ENCODE assay signal across 9 mouse cellular contexts in genomic region chr13:43250653-43251052, GRCm38 (mm10). TPM values are rescaled to one million over a fixed set of nuclear protein-coding genes. Genes with fewer than 3 reads are reported as not detected.
A peak's percentile ranks its signal among the peaks of the same experiment; 100 is the strongest.
DNase-seq lines count a peak whose midpoint lies in the region; ATAC-seq and TF ChIP-seq lines count a peak whose summit lies in the region.
"Had no signal": no experiment of that assay in that cellular context is flagged by ENCODE, and none has a peak within 500 bp of the region (broad histone marks: within the 10 kb centered on the region; RNA-seq: fewer than 3 reads in every experiment).

No protein-coding gene starts in this region.

- no peak for TF ChIP-seq POLR2A in thymus, adult 2 months (IDR thresholded peaks at IDR 0.05; ENCODE audit: control insufficient read depth, extremely low read depth, insufficient read depth, low read length, poor library complexity)

- 90% methylated on average over 6 of the region's 6 CpGs for WGBS in hindbrain, embryonic 15.5 days
- WGBS in hindbrain, embryonic 14.5 days, result 91% methylated on average over 6 of the region's 6 CpGs
- WGBS in embryonic facial prominence, embryonic 15.5 days, result 77% methylated on average over 6 of the region's 6 CpGs
- 9% methylated on average over 6 of the region's 6 CpGs for WGBS in thymus, adult 2 months

- no peak overlapping the region for H3K9ac ChIP-seq in hindbrain, embryonic 15.5 days
- H3K9ac ChIP-seq in hindbrain, embryonic 14.5 days, result no peak overlapping the region
- no peak overlapping the region for H3K9ac ChIP-seq in embryonic facial prominence, embryonic 15.5 days

- no peak for DNase-seq in hindbrain, embryonic 14.5 days (ENCODE audit: low spot score)
- DNase-seq in lung, postnatal 25 days (ENCODE audit: low spot score), result peak; percentile 60
- peak; percentile 49 for DNase-seq in thymus, adult 2 months
- no peak for DNase-seq in c-Kit-positive CD71-positive TER-119-positive erythroid progenitor cells, embryonic 14.5 days (ENCODE audit: low spot score)
- no peak for DNase-seq in adrenal gland, adult 18-20 months (ENCODE audit: low spot score in 2 of 2)
- DNase-seq in frontal cortex, postnatal 25 days (ENCODE audit: low spot score in 2 of 2), result no peak
- DNase-seq: heart, adult 2 months had no signal

- H3K4me3 ChIP-seq in hindbrain, embryonic 15.5 days, result no peak overlapping the region
- no peak overlapping the region for H3K4me3 ChIP-seq in hindbrain, embryonic 14.5 days (replicated peaks; ENCODE audit: low read length)
- no peak overlapping the region for H3K4me3 ChIP-seq in embryonic facial prominence, embryonic 15.5 days (replicated peaks)
- no peak overlapping the region for H3K4me3 ChIP-seq in thymus, adult 2 months (ENCODE audit: control insufficient read depth, insufficient read depth, low read length)
- H3K4me3 ChIP-seq: heart, adult 2 months had no signal

- 0 out of 2 replicates have a peak, but pooled peaks have one; percentile 14 for TF ChIP-seq CTCF in thymus, adult 2 months (IDR thresholded peaks at IDR 0.05; ENCODE audit: borderline replicate concordance, control insufficient read depth, extremely low read depth, insufficient read depth, low read length, poor library complexity)

- H3K36me3 ChIP-seq in hindbrain, embryonic 15.5 days, result no peaks in the 10 kb centered on the region
- H3K36me3 ChIP-seq in hindbrain, embryonic 14.5 days (replicated peaks; ENCODE audit: control insufficient read depth, insufficient read depth), result peaks cover 4% of the 10 kb centered on the region; the same call in 1 of the 2 replicates
- no peaks in the 10 kb centered on the region for H3K36me3 ChIP-seq in embryonic facial prominence, embryonic 15.5 days
- no peaks in the 10 kb centered on the region for H3K36me3 ChIP-seq in thymus, adult 2 months (ENCODE audit: control insufficient read depth, insufficient read depth, low read length)

- H3K4me1 ChIP-seq in hindbrain, embryonic 15.5 days (replicated peaks), result 0 out of 2 replicates have a peak, but pooled peaks cover 4% of the 10 kb centered on the region
- H3K4me1 ChIP-seq in hindbrain, embryonic 14.5 days (replicated peaks; ENCODE audit: control insufficient read depth, insufficient read depth, low read length), result 0 out of 2 replicates have a peak, but pooled peaks cover 3% of the 10 kb centered on the region
- H3K4me1 ChIP-seq in embryonic facial prominence, embryonic 15.5 days, result no peaks in the 10 kb centered on the region
- H3K4me1 ChIP-seq in thymus, adult 2 months (replicated peaks; ENCODE audit: control insufficient read depth, insufficient read depth, low read length), result peaks cover 19% of the 10 kb centered on the region

- no peak overlapping the region for H3K27ac ChIP-seq in hindbrain, embryonic 15.5 days (replicated peaks)
- no peak overlapping the region for H3K27ac ChIP-seq in hindbrain, embryonic 14.5 days
- H3K27ac ChIP-seq in embryonic facial prominence, embryonic 15.5 days (replicated peaks), result no peak overlapping the region
- H3K27ac ChIP-seq in thymus, adult 2 months (ENCODE audit: control insufficient read depth, insufficient read depth, low read length), result no peak overlapping the region; the same call in 1 of the 2 replicates
- H3K27ac ChIP-seq: heart, adult 2 months had no signal

- no peaks in the 10 kb centered on the region for H3K9me3 ChIP-seq in hindbrain, embryonic 15.5 days
- no peaks in the 10 kb centered on the region for H3K9me3 ChIP-seq in hindbrain, embryonic 14.5 days (ENCODE audit: control insufficient read depth, low read length)
- no peaks in the 10 kb centered on the region for H3K9me3 ChIP-seq in embryonic facial prominence, embryonic 15.5 days (replicated peaks)

- H3K4me2 ChIP-seq in hindbrain, embryonic 15.5 days, result no peak overlapping the region
- no peak overlapping the region for H3K4me2 ChIP-seq in hindbrain, embryonic 14.5 days (replicated peaks)
- no peak overlapping the region for H3K4me2 ChIP-seq in embryonic facial prominence, embryonic 15.5 days (replicated peaks)

- H3K27me3 ChIP-seq in hindbrain, embryonic 15.5 days, result no peaks in the 10 kb centered on the region
- H3K27me3 ChIP-seq in hindbrain, embryonic 14.5 days (ENCODE audit: control insufficient read depth, insufficient read depth, low read length), result no peaks in the 10 kb centered on the region
- H3K27me3 ChIP-seq in embryonic facial prominence, embryonic 15.5 days, result no peaks in the 10 kb centered on the region
- no peaks in the 10 kb centered on the region for H3K27me3 ChIP-seq in thymus, adult 2 months (ENCODE audit: control insufficient read depth, insufficient read depth, low read length)

- 0 out of 2 replicates have a peak, but pooled peaks have one; percentile 15 for ATAC-seq in hindbrain, embryonic 15.5 days (ENCODE audit: low FRiP score, low read depth)
- no peak for ATAC-seq in hindbrain, embryonic 14.5 days (ENCODE audit: low FRiP score)
- ATAC-seq in embryonic facial prominence, embryonic 15.5 days (ENCODE audit: insufficient number of reproducible peaks, low FRiP score, low TSS enrichment, low read depth), result 0 out of 2 replicates have a peak, but pooled peaks have one; percentile 54

RNA-seq across cellular contexts. Expression of gene Gfod1, which starts 53.3 kb away (rescaled TPM):
- polyA plus RNA-seq in hindbrain, embryonic 15.5 days (2015; fragmentation: Nextera tagmentation; extraction: Ambion mirVana), result 2.4 and 3.0 TPM in 2 replicates
- polyA plus RNA-seq in hindbrain, embryonic 14.5 days (2014; fragmentation: Nextera tagmentation; extraction: Ambion mirVana), result 3.6 and 3.7 TPM in 2 replicates
- polyA plus RNA-seq in embryonic facial prominence, embryonic 15.5 days (2015; fragmentation: Nextera tagmentation; extraction: Ambion mirVana), result 1.0 TPM in 2 replicates
- polyA plus RNA-seq in thymus, adult 2 months (2012; rRNA removed), result 4.1 and 4.3 TPM in 2 replicates
- total RNA-seq in adrenal gland, adult 18-20 months (2021), result 10 to 100 TPM; 10.2 to 13.8 TPM

Comparison
In these comparisons a context has a peak if more than half of its experiments do, and no peak if none do; other contexts are left out.
1. DNase-seq: peak in lung, postnatal 25 days (single experiment) and thymus, adult 2 months (single experiment); none in hindbrain, embryonic 14.5 days (single experiment), c-Kit-positive CD71-positive TER-119-positive erythroid progenitor cells, embryonic 14.5 days (single experiment), adrenal gland, adult 18-20 months (0 of 2) and frontal cortex, postnatal 25 days (0 of 2).